In genomic region chr1:132888811-132889210, GRCm38 (mm10) we compare ENCODE assay signal across 30 mouse cellular contexts. TPM values are rescaled to one million over a fixed set of nuclear protein-coding genes. Genes with fewer than 3 reads are reported as not detected.
"Had no signal": no experiment of that assay in that cellular context is flagged by ENCODE, and none has a peak within 500 bp of the region (broad histone marks: within the 10 kb centered on the region; RNA-seq: fewer than 3 reads in every experiment).

No protein-coding gene starts in this region.

- H3K36me3 ChIP-seq: heart, embryonic 13.5 days; heart, embryonic 15.5 days; hindbrain, embryonic 13.5 days; kidney, embryonic 15.5 days; limb, embryonic 13.5 days; limb, embryonic 15.5 days; liver, embryonic 12.5 days had no signal

- H3K4me3 ChIP-seq: gastrocnemius, adult 2 months; heart, adult 2 months; heart, embryonic 13.5 days; heart, embryonic 15.5 days; hindbrain, embryonic 13.5 days; hindbrain, embryonic 15.5 days; kidney, embryonic 15.5 days; limb, embryonic 13.5 days; limb, embryonic 15.5 days; liver, embryonic 12.5 days had no signal

- H3K27me3 ChIP-seq: hindbrain, embryonic 15.5 days had no signal

- H3K4me2 ChIP-seq: heart, embryonic 11.5 days; heart, embryonic 13.5 days; heart, embryonic 15.5 days; hindbrain, embryonic 13.5 days; hindbrain, embryonic 15.5 days; kidney, embryonic 15.5 days; limb, embryonic 13.5 days; limb, embryonic 15.5 days; liver, embryonic 12.5 days had no signal

- DNase-seq: gastrocnemius, adult 2 months; gastrocnemius, postnatal 10 days; gastrocnemius, postnatal 25 days; heart, adult 2 months; heart, postnatal 14 days; heart, postnatal 36 days; kidney, adult 11 months; kidney, adult 2 months; kidney, adult 9 months; kidney, postnatal 14 days; kidney, postnatal 36 days; layer of hippocampus, adult 9-11 months; layer of hippocampus, postnatal 36 days; left cerebral cortex, postnatal 4 days had no signal

- H3K9ac ChIP-seq: heart, embryonic 13.5 days; heart, embryonic 15.5 days; hindbrain, embryonic 13.5 days; hindbrain, embryonic 15.5 days; kidney, embryonic 15.5 days; limb, embryonic 13.5 days; limb, embryonic 15.5 days; liver, embryonic 12.5 days; liver, embryonic 14.5 days had no signal

- H3K4me1 ChIP-seq: liver, embryonic 12.5 days had no signal

- H3K9me3 ChIP-seq: heart, embryonic 13.5 days; heart, embryonic 15.5 days; hindbrain, embryonic 13.5 days; hindbrain, embryonic 15.5 days; kidney, embryonic 15.5 days; limb, embryonic 13.5 days; limb, embryonic 15.5 days; liver, embryonic 12.5 days had no signal

- H3K27ac ChIP-seq: gastrocnemius, adult 2 months; heart, adult 2 months; heart, embryonic 13.5 days; heart, embryonic 15.5 days; hindbrain, embryonic 13.5 days; hindbrain, embryonic 15.5 days; hindbrain, postnatal 0 days; kidney, embryonic 15.5 days; kidney, postnatal 0 days; limb, embryonic 13.5 days; limb, embryonic 15.5 days; liver, embryonic 12.5 days; liver, embryonic 14.5 days had no signal

- ATAC-seq: hindbrain, postnatal 0 days; intestine, embryonic 16.5 days; liver, embryonic 12.5 days had no signal

RNA-seq across cellular contexts. Expression of gene Lrrn2, which starts 8.7 kb away (rescaled TPM):
- total RNA-seq: granulocyte monocyte progenitor cell, adult 5-6 weeks; hematopoietic stem cell, adult 5-6 weeks; liver, adult 2 months had no signal
- polyA plus RNA-seq: liver, adult 2 months had no signal
